ENCODE assay signal across 25 mouse cellular contexts in genomic region chr11:78427655-78428054, GRCm38 (mm10). TPM values are rescaled to one million over a fixed set of nuclear protein-coding genes. Genes with fewer than 3 reads are reported as not detected.
DNase-seq lines count a peak whose midpoint lies in the region; ATAC-seq and TF ChIP-seq lines count a peak whose summit lies in the region.
"Had no signal": no experiment of that assay in that cellular context is flagged by ENCODE, and none has a peak within 500 bp of the region (broad histone marks: within the 10 kb centered on the region; RNA-seq: fewer than 3 reads in every experiment).

No protein-coding gene starts in this region.

- H3K9me3 ChIP-seq in kidney, embryonic 14.5 days (ENCODE audit: control insufficient read depth, low read length) = no peaks in the 10 kb centered on the region
- H3K9me3 ChIP-seq in liver, embryonic 12.5 days (replicated peaks) = no peaks in the 10 kb centered on the region
- no peaks in the 10 kb centered on the region for H3K9me3 ChIP-seq in kidney, postnatal 0 days (replicated peaks; ENCODE audit: low read length)
- no peaks in the 10 kb centered on the region for H3K9me3 ChIP-seq in hindbrain, embryonic 12.5 days (replicated peaks)
- H3K9me3 ChIP-seq: embryonic facial prominence, embryonic 10.5 days; G1E; heart, embryonic 10.5 days had no signal

- no peaks in the 10 kb centered on the region for H3K27me3 ChIP-seq in kidney, embryonic 14.5 days (ENCODE audit: control insufficient read depth, insufficient read depth, low read length)
- H3K27me3 ChIP-seq in liver, adult 2 months (ENCODE audit: control insufficient read depth, insufficient read depth, low read length) = no peaks in the 10 kb centered on the region
- H3K27me3 ChIP-seq in liver, embryonic 12.5 days (replicated peaks) = peaks cover 13% of the 10 kb centered on the region
- no peaks in the 10 kb centered on the region for H3K27me3 ChIP-seq in kidney, postnatal 0 days (ENCODE audit: insufficient read depth, low read length)
- H3K27me3 ChIP-seq in hindbrain, embryonic 12.5 days = peaks cover 5% of the 10 kb centered on the region; the same call in 1 of the 2 replicates

- TF ChIP-seq CTCF in liver, adult 2 months (IDR thresholded peaks at IDR 0.05; ENCODE audit: low read depth, low read length) = no peak
- no peak for TF ChIP-seq CTCF in kidney, postnatal 0 days (IDR thresholded peaks at IDR 0.05; ENCODE audit: low read depth)

- TF ChIP-seq POLR2A in liver, adult 2 months (IDR thresholded peaks at IDR 0.05; ENCODE audit: extremely low read depth, insufficient read depth, low read length) = no peak

- peak; percentile 65 for DNase-seq in kidney, adult 11 months
- DNase-seq in liver, adult 2 months (ENCODE audit: extremely low read depth, low read depth, low spot score) = peak; percentile 95
- DNase-seq in kidney, postnatal 0 days (ENCODE audit: low spot score) = no peak
- peak; percentile 71 to 80 for DNase-seq in kidney, postnatal 36 days
- no peak for DNase-seq in layer of hippocampus, postnatal 10 days (ENCODE audit: low spot score in 2 of 2)
- DNase-seq: adrenal gland, adult 8-10 months; adrenal gland, postnatal 36 days; B cell, adult 2 months; cerebellum, adult 2 months; cerebellum, postnatal 10 days; gastrocnemius, adult 2 months; gastrocnemius, postnatal 36 days; heart, adult 18-20 months; heart, postnatal 10 days; heart, postnatal 4 days had no signal

- no peaks in the 10 kb centered on the region for H3K4me1 ChIP-seq in kidney, embryonic 14.5 days (ENCODE audit: control insufficient read depth, insufficient read depth, low read length)
- peaks cover 16% of the 10 kb centered on the region for H3K4me1 ChIP-seq in liver, adult 2 months (ENCODE audit: control insufficient read depth, insufficient read depth, low read length)
- 0 out of 2 replicates have a peak, but pooled peaks cover 3% of the 10 kb centered on the region for H3K4me1 ChIP-seq in liver, embryonic 12.5 days
- H3K4me1 ChIP-seq in kidney, postnatal 0 days (replicated peaks; ENCODE audit: insufficient read depth, low read length) = no peaks in the 10 kb centered on the region
- no peaks in the 10 kb centered on the region for H3K4me1 ChIP-seq in hindbrain, embryonic 12.5 days
- H3K4me1 ChIP-seq: embryonic facial prominence, embryonic 10.5 days had no signal

- 87% methylated on average over 6 of the region's 6 CpGs for WGBS in kidney, embryonic 14.5 days
- 37% methylated on average over 6 of the region's 6 CpGs for WGBS in liver, adult 2 months
- 82% methylated on average over 6 of the region's 6 CpGs for WGBS in liver, embryonic 12.5 days (ENCODE audit: insufficient replicate concordance)
- 79% methylated on average over 6 of the region's 6 CpGs for WGBS in kidney, postnatal 0 days
- 94% methylated on average over 6 of the region's 6 CpGs for WGBS in hindbrain, embryonic 12.5 days

- H3K9ac ChIP-seq in kidney, embryonic 14.5 days (ENCODE audit: low read depth, low read length) = no peak overlapping the region
- no peak overlapping the region for H3K9ac ChIP-seq in liver, adult 2 months (ENCODE audit: low read depth, low read length)
- no peak overlapping the region for H3K9ac ChIP-seq in liver, embryonic 12.5 days
- no peak overlapping the region for H3K9ac ChIP-seq in kidney, postnatal 0 days (ENCODE audit: low read depth, low read length)
- H3K9ac ChIP-seq in hindbrain, embryonic 12.5 days = no peak overlapping the region

- no peaks in the 10 kb centered on the region for H3K36me3 ChIP-seq in kidney, embryonic 14.5 days (ENCODE audit: control insufficient read depth, insufficient read depth, low read length)
- H3K36me3 ChIP-seq in liver, adult 2 months (ENCODE audit: control insufficient read depth, insufficient read depth, low read length) = no peaks in the 10 kb centered on the region
- H3K36me3 ChIP-seq in liver, embryonic 12.5 days = no peaks in the 10 kb centered on the region
- H3K36me3 ChIP-seq in kidney, postnatal 0 days (ENCODE audit: insufficient read depth, low read length) = no peaks in the 10 kb centered on the region
- H3K36me3 ChIP-seq in hindbrain, embryonic 12.5 days = no peaks in the 10 kb centered on the region
- H3K36me3 ChIP-seq: embryonic facial prominence, embryonic 10.5 days; G1E; heart, embryonic 10.5 days had no signal

- H3K4me2 ChIP-seq in kidney, embryonic 14.5 days (replicated peaks; ENCODE audit: low read depth, low read length) = no peak overlapping the region
- no peak overlapping the region for H3K4me2 ChIP-seq in liver, embryonic 12.5 days
- H3K4me2 ChIP-seq in kidney, postnatal 0 days (ENCODE audit: low read length) = no peak overlapping the region
- no peak overlapping the region for H3K4me2 ChIP-seq in hindbrain, embryonic 12.5 days (replicated peaks)

- ATAC-seq in kidney, embryonic 14.5 days (ENCODE audit: low FRiP score, low TSS enrichment) = no peak
- ATAC-seq in liver, embryonic 12.5 days = no peak
- peak; percentile 40; the same call in 1 of the 2 replicates for ATAC-seq in kidney, postnatal 0 days (replicated peaks; ENCODE audit: low FRiP score, low read depth)
- no peak for ATAC-seq in hindbrain, embryonic 12.5 days (ENCODE audit: low FRiP score)
- ATAC-seq: CD4-positive, CD25-positive, alpha-beta regulatory T cell, adult 4 months; forebrain, embryonic 14.5 days had no signal

- H3K27ac ChIP-seq in kidney, embryonic 14.5 days (ENCODE audit: low read depth, low read length) = no peak overlapping the region
- H3K27ac ChIP-seq in liver, adult 2 months (replicated peaks; ENCODE audit: insufficient read depth, low read depth, low read length) = peak overlapping the region; percentile 45; the same call in 1 of the 2 replicates
- no peak overlapping the region for H3K27ac ChIP-seq in liver, embryonic 12.5 days
- H3K27ac ChIP-seq in kidney, postnatal 0 days = no peak overlapping the region
- H3K27ac ChIP-seq in hindbrain, embryonic 12.5 days = no peak overlapping the region
- H3K27ac ChIP-seq: embryonic facial prominence, embryonic 10.5 days; gastrocnemius, adult 2 months; heart, embryonic 10.5 days had no signal

- no peaks in the 10 kb centered on the region for H3K79me2 ChIP-seq in liver, adult 2 months (ENCODE audit: control insufficient read depth, insufficient read depth, low read length)

- no peak overlapping the region for H3K4me3 ChIP-seq in kidney, embryonic 14.5 days (ENCODE audit: low read length)
- H3K4me3 ChIP-seq in liver, adult 2 months (ENCODE audit: insufficient read depth, low read depth, low read length) = no peak overlapping the region
- H3K4me3 ChIP-seq in liver, embryonic 12.5 days = no peak overlapping the region
- no peak overlapping the region for H3K4me3 ChIP-seq in kidney, postnatal 0 days (replicated peaks; ENCODE audit: low read depth, low read length)
- H3K4me3 ChIP-seq in hindbrain, embryonic 12.5 days = no peak overlapping the region
- H3K4me3 ChIP-seq: embryonic facial prominence, embryonic 10.5 days; gastrocnemius, adult 2 months; heart, embryonic 10.5 days had no signal

RNA-seq across cellular contexts. Expression of gene Slc13a2, which starts 5.6 kb away (rescaled TPM):
- 0.07 and 0.45 TPM in 2 replicates for polyA plus RNA-seq in kidney, embryonic 14.5 days (2014; fragmentation: Nextera tagmentation; extraction: Ambion mirVana)
- 0.65 and 1.9 TPM in 2 replicates for total RNA-seq in liver, adult 2 months (2014; rRNA removed)
- 4.7 and 5.6 TPM in 2 replicates for polyA plus RNA-seq in liver, adult 2 months (2012; rRNA removed)
- 0.05 TPM in 1 of 2 replicates, not detected in the other for polyA plus RNA-seq in liver, embryonic 12.5 days (2016; fragmentation: Nextera tagmentation; extraction: Ambion mirVana)
- 6.5 and 6.6 TPM in 2 replicates for polyA plus RNA-seq in kidney, postnatal 0 days (2015; fragmentation: Nextera tagmentation; extraction: Ambion mirVana)
- not detected for total RNA-seq in layer of hippocampus, postnatal 10 days (2021)
- not detected in 2 replicates for polyA plus RNA-seq in hindbrain, embryonic 12.5 days (2016; fragmentation: Nextera tagmentation; extraction: Ambion mirVana)
- total RNA-seq: adrenal gland, adult 8-10 months; adrenal gland, postnatal 36 days; G1E; gastrocnemius, adult 2 months; gastrocnemius, postnatal 36 days; heart, adult 18-20 months; heart, postnatal 10 days; heart, postnatal 4 days had no signal
- polyA plus RNA-seq: CD4-positive, CD25-positive, alpha-beta regulatory T cell, adult 4 months; cerebellum, adult 2 months; embryonic facial prominence, embryonic 10.5 days; embryonic facial prominence, embryonic 14.5 days; forebrain, embryonic 14.5 days; G1E; heart, embryonic 10.5 days; heart, embryonic 14.5 days had no signal

RNA-seq across cellular contexts. Expression of gene Slc46a1, which starts 37.8 kb away (rescaled TPM):
- 13.1 and 18.5 TPM in 2 replicates for polyA plus RNA-seq in kidney, embryonic 14.5 days (2014; fragmentation: Nextera tagmentation; extraction: Ambion mirVana)
- 36.2 and 38.0 TPM in 2 replicates for total RNA-seq in liver, adult 2 months (2014; rRNA removed)
- 133 and 146 TPM in 2 replicates for polyA plus RNA-seq in liver, adult 2 months (2012; rRNA removed)
- polyA plus RNA-seq in liver, embryonic 12.5 days (2016; fragmentation: Nextera tagmentation; extraction: Ambion mirVana) = 5.7 and 6.3 TPM in 2 replicates
- 21.7 and 23.4 TPM in 2 replicates for polyA plus RNA-seq in kidney, postnatal 0 days (2015; fragmentation: Nextera tagmentation; extraction: Ambion mirVana)
- total RNA-seq in layer of hippocampus, postnatal 10 days (2021) = 10 to 100 TPM; 10.7 to 13.0 TPM
- 17.5 and 17.9 TPM in 2 replicates for polyA plus RNA-seq in hindbrain, embryonic 12.5 days (2016; fragmentation: Nextera tagmentation; extraction: Ambion mirVana)
- polyA plus RNA-seq: G1E had no signal

RNA-seq across cellular contexts. Expression of gene Foxn1, which starts 41.3 kb away (rescaled TPM):
- 0.11 TPM in 1 of 2 replicates, not detected in the other for polyA plus RNA-seq in kidney, embryonic 14.5 days (2014; fragmentation: Nextera tagmentation; extraction: Ambion mirVana)
- total RNA-seq in liver, adult 2 months (2014; rRNA removed) = not detected in 2 replicates
- polyA plus RNA-seq in liver, adult 2 months (2012; rRNA removed) = not detected in 2 replicates
- polyA plus RNA-seq in liver, embryonic 12.5 days (2016; fragmentation: Nextera tagmentation; extraction: Ambion mirVana) = not detected in 2 replicates
- polyA plus RNA-seq in kidney, postnatal 0 days (2015; fragmentation: Nextera tagmentation; extraction: Ambion mirVana) = not detected in 2 replicates
- total RNA-seq in layer of hippocampus, postnatal 10 days (2021) = not detected
- not detected in 2 replicates for polyA plus RNA-seq in hindbrain, embryonic 12.5 days (2016; fragmentation: Nextera tagmentation; extraction: Ambion mirVana)
- total RNA-seq: gastrocnemius, adult 2 months; heart, adult 18-20 months; heart, postnatal 10 days; heart, postnatal 4 days had no signal
- polyA plus RNA-seq: cerebellum, adult 2 months; forebrain, embryonic 14.5 days; G1E; heart, embryonic 14.5 days had no signal

Comparison
In these comparisons a context has a peak if more than half of its experiments do, and no peak if none do; other contexts are left out.
1. DNase-seq: peak in kidney, adult 11 months (single experiment), liver, adult 2 months (single experiment) and kidney, postnatal 36 days (2 of 2); none in kidney, postnatal 0 days (single experiment) and layer of hippocampus, postnatal 10 days (0 of 2).